17 mouse cellular contexts compared by ENCODE assay signal in genomic region chr5:7995288-7995897, GRCm38 (mm10). TPM values are rescaled to one million over a fixed set of nuclear protein-coding genes. Genes with fewer than 3 reads are reported as not detected.
DNase-seq lines count a peak whose midpoint lies in the region; ATAC-seq and TF ChIP-seq lines count a peak whose summit lies in the region.
"Had no signal": no experiment of that assay in that cellular context is flagged by ENCODE, and none has a peak within 500 bp of the region (broad histone marks: within the 10 kb centered on the region; RNA-seq: fewer than 3 reads in every experiment).

No protein-coding gene starts in this region.

- H3K9me3 ChIP-seq in hindbrain, embryonic 13.5 days, result no peaks in the 10 kb centered on the region
- no peaks in the 10 kb centered on the region for H3K9me3 ChIP-seq in hindbrain, embryonic 12.5 days (replicated peaks)
- no peaks in the 10 kb centered on the region for H3K9me3 ChIP-seq in midbrain, embryonic 11.5 days (ENCODE audit: control insufficient read depth, low read length)
- no peaks in the 10 kb centered on the region for H3K9me3 ChIP-seq in midbrain, embryonic 15.5 days
- H3K9me3 ChIP-seq in hindbrain, postnatal 0 days (ENCODE audit: low read length), result no peaks in the 10 kb centered on the region
- no peaks in the 10 kb centered on the region for H3K9me3 ChIP-seq in midbrain, postnatal 0 days (ENCODE audit: low read length)
- H3K9me3 ChIP-seq: forebrain, embryonic 13.5 days; heart, embryonic 13.5 days had no signal

- 89% methylated on average over 1 of the region's 1 CpGs for WGBS in hindbrain, embryonic 13.5 days
- 97% methylated on average over 1 of the region's 1 CpGs for WGBS in hindbrain, embryonic 12.5 days
- WGBS in midbrain, embryonic 11.5 days, result 91% methylated on average over 1 of the region's 1 CpGs
- 94% methylated on average over 1 of the region's 1 CpGs for WGBS in midbrain, embryonic 15.5 days
- 91% methylated on average over 1 of the region's 1 CpGs for WGBS in hindbrain, postnatal 0 days
- WGBS in midbrain, postnatal 0 days, result 92% methylated on average over 1 of the region's 1 CpGs

- ATAC-seq in hindbrain, embryonic 13.5 days (ENCODE audit: low FRiP score), result 0 out of 2 replicates have a peak, but pooled peaks have one; percentile 29
- ATAC-seq in hindbrain, embryonic 12.5 days (ENCODE audit: low FRiP score), result no peak
- peak; percentile 40; the same call in 1 of the 2 replicates for ATAC-seq in midbrain, embryonic 11.5 days (ENCODE audit: low FRiP score)
- no peak for ATAC-seq in midbrain, embryonic 15.5 days (replicated peaks)
- 0 out of 2 replicates have a peak, but pooled peaks have one; percentile 27 for ATAC-seq in hindbrain, postnatal 0 days
- ATAC-seq in midbrain, postnatal 0 days (ENCODE audit: low FRiP score), result peak; percentile 42

- H3K36me3 ChIP-seq in hindbrain, embryonic 13.5 days, result no peaks in the 10 kb centered on the region
- H3K36me3 ChIP-seq in hindbrain, embryonic 12.5 days, result no peaks in the 10 kb centered on the region
- no peaks in the 10 kb centered on the region for H3K36me3 ChIP-seq in midbrain, embryonic 11.5 days (ENCODE audit: control insufficient read depth, insufficient read depth, low read length)
- H3K36me3 ChIP-seq in midbrain, embryonic 15.5 days (replicated peaks), result no peaks in the 10 kb centered on the region
- no peaks in the 10 kb centered on the region for H3K36me3 ChIP-seq in hindbrain, postnatal 0 days (ENCODE audit: insufficient read depth, low read length)
- no peaks in the 10 kb centered on the region for H3K36me3 ChIP-seq in midbrain, postnatal 0 days (ENCODE audit: insufficient read depth, low read length)
- H3K36me3 ChIP-seq: heart, embryonic 13.5 days had no signal

- no peaks in the 10 kb centered on the region for H3K27me3 ChIP-seq in hindbrain, embryonic 13.5 days
- no peaks in the 10 kb centered on the region for H3K27me3 ChIP-seq in hindbrain, embryonic 12.5 days
- no peaks in the 10 kb centered on the region for H3K27me3 ChIP-seq in midbrain, embryonic 11.5 days (ENCODE audit: control insufficient read depth, insufficient read depth, low read length)
- no peaks in the 10 kb centered on the region for H3K27me3 ChIP-seq in midbrain, embryonic 15.5 days (replicated peaks)
- no peaks in the 10 kb centered on the region for H3K27me3 ChIP-seq in hindbrain, postnatal 0 days (ENCODE audit: insufficient read depth, low read length)
- no peaks in the 10 kb centered on the region for H3K27me3 ChIP-seq in midbrain, postnatal 0 days (ENCODE audit: insufficient read depth, low read length)
- H3K27me3 ChIP-seq: forebrain, embryonic 13.5 days; heart, embryonic 13.5 days had no signal

- H3K4me2 ChIP-seq in hindbrain, embryonic 13.5 days, result no peak overlapping the region
- H3K4me2 ChIP-seq in hindbrain, embryonic 12.5 days (replicated peaks), result no peak overlapping the region
- H3K4me2 ChIP-seq in midbrain, embryonic 11.5 days, result no peak overlapping the region
- no peak overlapping the region for H3K4me2 ChIP-seq in midbrain, embryonic 15.5 days
- H3K4me2 ChIP-seq in hindbrain, postnatal 0 days (ENCODE audit: low read depth, low read length), result no peak overlapping the region
- no peak overlapping the region for H3K4me2 ChIP-seq in midbrain, postnatal 0 days (ENCODE audit: low read depth, low read length, poor library complexity, severe bottlenecking)
- H3K4me2 ChIP-seq: forebrain, embryonic 13.5 days; heart, embryonic 13.5 days had no signal

- no peak overlapping the region for H3K9ac ChIP-seq in hindbrain, embryonic 13.5 days
- no peak overlapping the region for H3K9ac ChIP-seq in hindbrain, embryonic 12.5 days
- H3K9ac ChIP-seq in midbrain, embryonic 11.5 days (ENCODE audit: low read length), result no peak overlapping the region
- no peak overlapping the region for H3K9ac ChIP-seq in midbrain, embryonic 15.5 days
- no peak overlapping the region for H3K9ac ChIP-seq in hindbrain, postnatal 0 days (replicated peaks; ENCODE audit: low read length)
- no peak overlapping the region for H3K9ac ChIP-seq in midbrain, postnatal 0 days (replicated peaks; ENCODE audit: low read length, poor library complexity, severe bottlenecking)
- H3K9ac ChIP-seq: forebrain, embryonic 13.5 days; heart, embryonic 13.5 days had no signal

- TF ChIP-seq CTCF in hindbrain, postnatal 0 days (IDR thresholded peaks at IDR 0.05; ENCODE audit: low read depth), result no peak
- TF ChIP-seq CTCF in midbrain, postnatal 0 days (IDR thresholded peaks at IDR 0.05), result no peak

- H3K27ac ChIP-seq in hindbrain, embryonic 13.5 days, result no peak overlapping the region
- H3K27ac ChIP-seq in hindbrain, embryonic 12.5 days, result no peak overlapping the region
- H3K27ac ChIP-seq in midbrain, embryonic 11.5 days (ENCODE audit: low read depth, low read length), result no peak overlapping the region
- no peak overlapping the region for H3K27ac ChIP-seq in midbrain, embryonic 15.5 days
- H3K27ac ChIP-seq in hindbrain, postnatal 0 days, result no peak overlapping the region
- H3K27ac ChIP-seq in midbrain, postnatal 0 days (ENCODE audit: low read depth, low read length), result no peak overlapping the region
- H3K27ac ChIP-seq: forebrain, embryonic 13.5 days; heart, embryonic 13.5 days had no signal

- peaks cover 3% of the 10 kb centered on the region for H3K4me1 ChIP-seq in hindbrain, embryonic 13.5 days (replicated peaks)
- H3K4me1 ChIP-seq in hindbrain, embryonic 12.5 days, result no peaks in the 10 kb centered on the region
- no peaks in the 10 kb centered on the region for H3K4me1 ChIP-seq in midbrain, embryonic 11.5 days (ENCODE audit: control insufficient read depth, insufficient read depth, low read length)
- no peaks in the 10 kb centered on the region for H3K4me1 ChIP-seq in midbrain, embryonic 15.5 days
- no peaks in the 10 kb centered on the region for H3K4me1 ChIP-seq in hindbrain, postnatal 0 days (ENCODE audit: insufficient read depth, low read length)
- H3K4me1 ChIP-seq in midbrain, postnatal 0 days (ENCODE audit: insufficient read depth, low read length), result no peaks in the 10 kb centered on the region
- H3K4me1 ChIP-seq: forebrain, embryonic 13.5 days; heart, embryonic 13.5 days had no signal

- H3K4me3 ChIP-seq in hindbrain, embryonic 13.5 days, result no peak overlapping the region
- no peak overlapping the region for H3K4me3 ChIP-seq in hindbrain, embryonic 12.5 days
- H3K4me3 ChIP-seq in midbrain, embryonic 11.5 days (ENCODE audit: low read depth, low read length), result no peak overlapping the region
- H3K4me3 ChIP-seq in midbrain, embryonic 15.5 days, result no peak overlapping the region
- no peak overlapping the region for H3K4me3 ChIP-seq in hindbrain, postnatal 0 days (ENCODE audit: low read length)
- no peak overlapping the region for H3K4me3 ChIP-seq in midbrain, postnatal 0 days (ENCODE audit: low read depth, low read length)
- H3K4me3 ChIP-seq: erythroblast, embryonic 14.5 days; forebrain, embryonic 13.5 days; heart, embryonic 13.5 days had no signal

- DNase-seq in midbrain, embryonic 11.5 days (ENCODE audit: low spot score, missing footprints), result no peak
- DNase-seq in hindbrain, postnatal 0 days (ENCODE audit: low spot score), result no peak
- no peak for DNase-seq in midbrain, postnatal 0 days (ENCODE audit: low spot score)
- no peak for DNase-seq in right cerebral cortex, adult 18-20 months
- DNase-seq: B cell, adult 2 months; cerebellum, adult 2 months; cerebellum, postnatal 36 days; heart, adult 11 months; kidney, adult 11 months; thymus, adult 2 months had no signal

RNA-seq across cellular contexts. Expression of gene Steap4, which starts 35.1 kb away (rescaled TPM):
- polyA plus RNA-seq in hindbrain, embryonic 13.5 days (2015; fragmentation: Nextera tagmentation; extraction: Ambion mirVana), result 0.08 and 0.26 TPM in 2 replicates
- polyA plus RNA-seq in hindbrain, embryonic 12.5 days (2016; fragmentation: Nextera tagmentation; extraction: Ambion mirVana), result 0.33 and 0.43 TPM in 2 replicates
- 0.12 and 0.26 TPM in 2 replicates for polyA plus RNA-seq in midbrain, embryonic 11.5 days (2014; fragmentation: Nextera tagmentation; extraction: Ambion mirVana)
- 0.06 TPM in 1 of 2 replicates, not detected in the other for polyA plus RNA-seq in midbrain, embryonic 15.5 days (2015; fragmentation: Nextera tagmentation; extraction: Ambion mirVana)
- 0.58 and 0.75 TPM in 2 replicates for total RNA-seq in hindbrain, postnatal 0 days (2014; rRNA removed)
- 0.79 and 1.2 TPM in 2 replicates for polyA plus RNA-seq in hindbrain, postnatal 0 days (2015; fragmentation: Nextera tagmentation; extraction: Ambion mirVana)
- total RNA-seq in midbrain, postnatal 0 days (2014; rRNA removed), result 0.44 and 0.57 TPM in 2 replicates
- polyA plus RNA-seq in midbrain, postnatal 0 days (2015; fragmentation: Nextera tagmentation; extraction: Ambion mirVana), result 0.15 and 0.18 TPM in 2 replicates
- total RNA-seq: hematopoietic stem cell, adult 5-6 weeks had no signal

RNA-seq across cellular contexts. Expression of gene Sri, which starts 50.5 kb away (rescaled TPM):
- 182 and 185 TPM in 2 replicates for polyA plus RNA-seq in hindbrain, embryonic 13.5 days (2015; fragmentation: Nextera tagmentation; extraction: Ambion mirVana)
- 178 and 190 TPM in 2 replicates for polyA plus RNA-seq in hindbrain, embryonic 12.5 days (2016; fragmentation: Nextera tagmentation; extraction: Ambion mirVana)
- 162 and 167 TPM in 2 replicates for polyA plus RNA-seq in midbrain, embryonic 11.5 days (2014; fragmentation: Nextera tagmentation; extraction: Ambion mirVana)
- 158 and 163 TPM in 2 replicates for polyA plus RNA-seq in midbrain, embryonic 15.5 days (2015; fragmentation: Nextera tagmentation; extraction: Ambion mirVana)
- 106 and 108 TPM in 2 replicates for total RNA-seq in hindbrain, postnatal 0 days (2014; rRNA removed)
- 170 and 175 TPM in 2 replicates for polyA plus RNA-seq in hindbrain, postnatal 0 days (2015; fragmentation: Nextera tagmentation; extraction: Ambion mirVana)
- total RNA-seq in midbrain, postnatal 0 days (2014; rRNA removed), result 84.3 and 85.6 TPM in 2 replicates
- polyA plus RNA-seq in midbrain, postnatal 0 days (2015; fragmentation: Nextera tagmentation; extraction: Ambion mirVana), result 136 and 150 TPM in 2 replicates

Comparison
In these comparisons a context has a peak if more than half of its experiments do, and no peak if none do; other contexts are left out.
1. ATAC-seq: peak in hindbrain, embryonic 13.5 days (single experiment), midbrain, embryonic 11.5 days (single experiment), hindbrain, postnatal 0 days (single experiment) and midbrain, postnatal 0 days (single experiment); none in hindbrain, embryonic 12.5 days (single experiment) and midbrain, embryonic 15.5 days (single experiment).